Mouse (Mus musculus) heart, embryonic 14.5 days (tissue): ENCODE data around the gene Gm5134. TPM values are rescaled to one million over a fixed set of nuclear protein-coding genes. Genes with fewer than 3 reads are reported as not detected.
A peak's percentile ranks its signal among the peaks of the same experiment; 100 is the strongest.

Source experiments
- ATAC-seq: fragments of 200-750 bp; cut with Nextera tagmentation; 2 replicates; pipeline ENCODE4 v1.8.0; 2017; ENCODE audit warnings: low read depth, moderate TSS enrichment; ENCODE audit not compliant: insufficient number of reproducible peaks, insufficient read depth, low FRiP score
- H3K27ac ChIP-seq, 2 experiments: fragments of 200-500 bp in 1 of 2; fragments of 300-500 bp in 1 of 2; sonication (generic) in 1 of 2; replicated peaks in 1 of 2; 2 replicates each; pipeline ENCODE4 v1.5.1; 2012 to 2014; ENCODE audit warnings: low read depth in 2 of 2, low read length in 2 of 2, control low read depth in 1 of 2, mild to moderate bottlenecking in 1 of 2, mixed read lengths in 1 of 2; ENCODE audit not compliant: control insufficient read depth in 1 of 2, insufficient read depth in 1 of 2
- H3K27me3 ChIP-seq: fragments of 300-500 bp; sonication (generic); 2 replicates; pipeline ENCODE4 v1.6.1; 2014; ENCODE audit warnings: mild to moderate bottlenecking, low read length, control low read depth; ENCODE audit not compliant: control insufficient read depth, insufficient read depth
- H3K36me3 ChIP-seq: fragments of 300-500 bp; sonication (generic); 2 replicates; pipeline ENCODE4 v1.6.1; 2014; ENCODE audit warnings: mild to moderate bottlenecking, control low read depth, low read length, mixed read lengths; ENCODE audit not compliant: control insufficient read depth, insufficient read depth
- H3K4me1 ChIP-seq, 2 experiments: fragments of 200-500 bp in 1 of 2; fragments of 300-500 bp in 1 of 2; sonication (generic) in 1 of 2; 2 replicates each; pipeline ENCODE4 v1.6.1; 2012 to 2014; ENCODE audit warnings: low read length in 2 of 2, control low read depth in 1 of 2, mixed read lengths in 1 of 2; ENCODE audit not compliant: control insufficient read depth in 2 of 2, insufficient read depth in 2 of 2
- H3K4me2 ChIP-seq: fragments of 300-500 bp; sonication (generic); 2 replicates; pipeline ENCODE4 v1.6.1; 2014; ENCODE audit warnings: mild to moderate bottlenecking, low read length
- H3K4me3 ChIP-seq, 2 experiments: fragments of 200-500 bp in 1 of 2; fragments of 300-500 bp in 1 of 2; sonication (generic) in 1 of 2; 2 replicates each; pipeline ENCODE4 v1.5.1; 2012 to 2014; ENCODE audit warnings: low read length in 2 of 2, mild to moderate bottlenecking in 2 of 2, control low read depth in 1 of 2, low read depth in 1 of 2, moderate library complexity in 1 of 2; ENCODE audit not compliant: control insufficient read depth in 1 of 2, insufficient read depth in 1 of 2
- H3K9ac ChIP-seq: fragments of 300-500 bp; sonication (generic); 2 replicates; pipeline ENCODE4 v1.6.1; 2014; ENCODE audit warnings: mild to moderate bottlenecking, low read length
- H3K9me3 ChIP-seq: fragments of 300-500 bp; sonication (generic); 2 replicates; pipeline ENCODE4 v1.6.1; 2016; ENCODE audit warnings: low read length, control low read depth; ENCODE audit not compliant: control insufficient read depth
- WGBS: fragments of 180-500 bp; shearing (Covaris S2); extraction: QIAGEN DNeasy Blood & Tissue Kit; methylation state at CpG from one replicate; pipeline ENCODE4 v1.1.7; 2014; 5-methylcytosine and 5-hydroxymethylcytosine counted together
- polyA plus RNA-seq: library from polyadenylated mRNA; unstranded; fragments of >200 nt; fragmentation: Nextera tagmentation; extraction: Ambion mirVana; gene quantifications from 2 replicates; pipeline ENCODE4 v1.2.1, GENCODE M21; 2014

Gene Gm5134
- polyA plus RNA-seq, 1 experiment from 2014 or later = not detected

DNA sequence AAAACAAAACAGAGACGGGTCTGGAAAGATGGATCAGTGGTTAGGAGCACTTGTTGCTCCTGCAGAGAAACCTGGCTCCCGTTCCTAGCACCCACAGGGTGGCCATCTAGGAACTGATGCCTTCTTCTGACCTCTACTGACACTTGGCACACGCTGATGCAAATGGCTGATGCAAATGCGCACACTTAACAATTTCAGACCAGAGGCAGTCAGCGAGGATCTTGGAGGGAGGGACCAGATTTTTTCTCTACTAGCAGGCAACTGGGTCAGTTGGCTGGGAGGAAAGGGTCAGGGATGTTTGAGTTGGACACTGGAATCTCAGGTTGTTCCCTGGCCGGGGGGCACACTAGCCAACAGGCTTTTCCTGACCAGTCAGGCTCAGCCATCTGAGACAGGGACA lies 21.4 kb upstream of the Gm5134 start, which contains the start of gene Chchd10:
Gene Chchd10 (plus strand): TSS at position 240 of the 400 bp plus-strand sequence.
- peaks cover 11% of the 10 kb centered on the region for H3K27me3 ChIP-seq
- peaks cover 31 to 34% of the 10 kb centered on the region in 2 experiments for H3K4me1 ChIP-seq
- peak within 1 kb of the TSS; percentile 77 for H3K9ac ChIP-seq
- peak within 1 kb of the TSS; percentile 43 to 51; a peak in 3 of 4 replicates for H3K27ac ChIP-seq
- H3K4me3 ChIP-seq = peak within 1 kb of the TSS; percentile 56 to 81
- ATAC-seq = no peak
- H3K36me3 ChIP-seq = no peaks in the 10 kb centered on the region; the same call in 1 of the 2 replicates
- no peaks in the 10 kb centered on the region for H3K9me3 ChIP-seq
- WGBS = 48% methylated on average over 6 of the region's 6 CpGs
- H3K4me2 ChIP-seq = peak within 1 kb of the TSS; percentile 81

DNA sequence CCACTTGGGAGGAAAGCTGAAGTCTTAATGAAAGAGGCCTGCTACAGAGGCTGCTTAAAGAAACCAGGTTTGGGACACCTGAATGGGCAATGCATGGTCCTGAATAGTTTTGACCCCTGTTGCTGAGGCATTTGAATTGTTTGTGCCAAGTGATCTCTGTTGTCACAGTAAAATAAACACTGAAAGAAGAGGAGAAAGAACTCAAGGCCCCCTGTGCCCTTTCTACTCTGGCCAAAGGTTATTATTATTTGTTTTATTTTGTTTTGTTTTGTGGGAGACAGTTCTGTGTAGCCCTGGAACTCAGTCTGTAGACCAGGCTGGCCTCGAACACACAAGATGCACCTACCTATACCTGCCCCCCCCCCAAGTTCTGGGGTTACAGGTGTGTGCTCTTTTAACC lies 19.3 kb upstream of the Gm5134 start:
- Histone ChIP-seq H3K9me3 (no peaks in the 10 kb centered on the region), H3K27ac (peak overlapping the region in 1 of 2 experiments; percentile 89; a peak in 1 of 4 replicates), H3K27me3 (peaks cover 8% of the 10 kb centered on the region), H3K4me3 (peak overlapping the region in 1 of 2 experiments; percentile 72; a peak in 1 of 4 replicates), H3K36me3 (peaks cover 12% of the 10 kb centered on the region; the same call in 1 of the 2 replicates), H3K4me2 (peak overlapping the region; percentile 62), H3K9ac (no peak overlapping the region), H3K4me1 (peaks cover 28 to 34% of the 10 kb centered on the region in 2 experiments)
- WGBS = 76% methylated on average over 1 of the region's 1 CpGs
- ATAC-seq = no peak

DNA sequence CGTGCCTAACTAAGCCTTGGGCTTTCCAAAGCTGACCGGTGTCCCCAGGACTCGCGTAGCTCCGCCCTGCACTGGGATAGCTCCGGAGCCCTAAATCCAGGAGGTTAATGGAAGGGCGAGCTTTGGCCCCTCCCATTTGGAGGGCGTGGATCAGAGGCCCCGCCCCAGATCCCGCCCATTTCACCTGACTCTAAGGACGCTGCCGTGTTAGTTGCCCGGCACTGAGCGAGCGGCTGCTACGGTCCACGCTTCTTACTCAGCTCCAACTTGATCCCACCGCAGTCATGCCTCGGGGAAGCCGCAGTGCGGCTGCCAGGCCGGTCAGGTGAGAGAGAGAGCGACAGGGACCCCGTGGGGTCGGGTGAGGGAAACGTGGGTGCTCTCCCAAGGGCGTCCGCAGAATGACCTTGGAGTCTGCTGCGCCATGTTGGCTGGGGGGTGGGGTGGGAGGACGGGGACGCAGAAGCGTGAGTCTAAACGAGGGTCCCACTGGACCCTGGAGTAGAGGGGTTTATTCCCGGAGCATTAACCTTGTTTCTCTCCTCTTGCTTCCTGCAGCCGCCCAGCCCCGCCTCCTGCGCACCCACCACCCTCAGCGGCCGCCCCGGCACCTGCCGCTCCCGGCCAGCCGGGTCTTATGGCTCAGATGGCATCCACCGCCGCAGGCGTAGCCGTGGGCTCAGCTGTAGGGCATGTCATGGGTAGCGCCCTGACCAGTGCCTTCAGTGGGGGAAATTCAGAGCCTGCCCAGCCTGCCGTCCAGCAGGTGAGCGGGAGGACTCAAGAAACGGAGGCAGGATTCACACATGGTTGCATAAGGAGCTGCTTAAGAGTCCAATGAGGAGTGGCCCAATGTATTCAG lies 18.4 kb upstream of the Gm5134 start, which contains the start of gene Mmp11:
Gene Mmp11 (minus strand): TSS at position 817 of the 862 bp plus-strand sequence.
- peak within 1 kb of the TSS; percentile 88 to 89 for H3K27ac ChIP-seq
- no peaks in the 10 kb centered on the region for H3K9me3 ChIP-seq
- WGBS = 2% methylated on average over 51 of the region's 51 CpGs
- H3K36me3 ChIP-seq = peaks cover 12% of the 10 kb centered on the region; the same call in 1 of the 2 replicates
- ATAC-seq = peak; percentile 78
- H3K27me3 ChIP-seq = peaks cover 8% of the 10 kb centered on the region; the same call in 1 of the 2 replicates
- peaks cover 20 to 27% of the 10 kb centered on the region in 2 experiments for H3K4me1 ChIP-seq
- H3K4me2 ChIP-seq = peak within 1 kb of the TSS; percentile 62
- H3K4me3 ChIP-seq = peak within 1 kb of the TSS; percentile 72 to 77
- H3K9ac ChIP-seq = peak within 1 kb of the TSS; percentile 92

DNA sequence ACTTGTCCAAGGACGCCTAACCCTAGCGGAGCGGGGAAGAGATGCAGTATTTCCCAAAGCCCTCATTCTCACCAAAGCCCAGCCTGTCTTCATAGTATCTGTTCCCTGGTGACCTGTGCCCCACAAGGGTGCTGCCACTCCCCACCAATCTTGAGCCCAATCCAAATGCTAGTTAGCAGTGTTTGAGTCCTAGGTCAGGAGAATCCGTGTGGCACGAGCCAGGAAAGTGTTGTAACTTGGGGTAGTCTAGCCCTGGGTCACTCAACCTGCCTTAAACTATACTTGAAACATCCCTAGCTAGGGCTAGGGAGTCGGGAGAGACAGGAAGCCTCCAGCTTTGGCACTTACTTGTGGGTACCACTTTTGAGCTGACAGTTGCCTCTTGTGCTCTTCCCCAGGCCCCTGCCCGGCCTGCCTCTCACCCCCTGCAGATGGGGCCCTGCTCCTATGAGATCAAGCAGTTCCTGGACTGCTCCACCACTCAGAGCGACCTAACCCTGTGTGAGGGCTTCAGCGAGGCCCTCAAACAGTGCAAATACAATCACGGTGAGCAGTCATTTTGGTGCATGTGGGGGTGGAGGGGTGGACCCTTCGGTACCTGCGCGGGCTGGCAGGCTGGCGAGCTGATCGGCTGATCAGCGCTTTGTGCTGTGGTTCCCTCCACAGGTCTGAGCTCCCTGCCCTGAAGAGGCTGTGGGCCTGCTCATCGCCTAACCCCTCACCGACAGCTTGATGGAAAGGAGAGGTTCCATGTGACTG lies 17.2 kb upstream of the Gm5134 start:
- H3K4me3 ChIP-seq = peak overlapping the region; percentile 40 to 72
- ATAC-seq = no peak
- peaks cover 11 to 18% of the 10 kb centered on the region in 2 experiments for H3K4me1 ChIP-seq
- peaks cover 12% of the 10 kb centered on the region; the same call in 1 of the 2 replicates for H3K36me3 ChIP-seq
- H3K27me3 ChIP-seq = no peaks in the 10 kb centered on the region
- H3K9ac ChIP-seq = peak overlapping the region; percentile 92
- WGBS = 30% methylated on average over 18 of the region's 18 CpGs
- H3K4me2 ChIP-seq = peak overlapping the region; percentile 62
- no peak overlapping the region for H3K27ac ChIP-seq
- no peaks in the 10 kb centered on the region for H3K9me3 ChIP-seq

DNA sequence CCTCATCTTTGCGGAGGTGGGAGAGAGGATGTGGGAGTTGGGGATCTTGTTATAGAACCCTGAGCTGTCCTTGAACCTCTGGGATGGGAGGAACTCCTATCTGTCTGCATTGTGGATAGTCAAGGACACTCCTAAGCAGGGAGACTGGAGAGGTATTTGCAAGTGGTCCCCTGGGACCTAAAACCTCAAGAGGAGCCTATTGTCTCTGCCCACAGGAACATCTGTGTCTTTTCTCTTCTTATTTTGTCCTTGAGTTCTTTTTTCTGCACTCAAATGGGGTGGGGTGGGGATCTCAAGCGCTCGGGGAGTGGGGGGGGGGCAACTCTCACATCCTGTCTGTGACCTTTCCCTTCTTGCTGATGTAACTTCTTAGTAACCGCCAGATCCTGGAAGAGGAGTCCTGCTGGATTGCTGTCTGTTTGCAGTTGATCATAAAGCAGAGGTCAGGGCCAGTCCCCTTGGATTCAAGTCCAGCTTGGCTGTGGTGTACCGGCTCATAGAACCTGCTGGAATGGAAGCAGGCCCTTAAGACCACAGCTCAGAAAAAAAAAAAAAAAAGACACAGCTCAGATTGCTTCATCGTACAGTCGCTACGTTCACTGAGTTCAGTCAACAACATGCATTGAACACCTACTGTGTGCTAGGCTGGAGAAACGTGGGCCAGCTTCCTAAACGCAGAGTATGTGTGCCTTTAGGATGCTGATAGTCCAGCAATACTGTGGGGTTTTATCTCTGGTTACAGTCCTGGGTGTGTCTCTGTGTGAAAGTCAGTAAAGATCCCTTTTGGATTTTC lies 16.3 kb upstream of the Gm5134 start:
- ATAC-seq = no peak
- 52% methylated on average over 10 of the region's 10 CpGs for WGBS
- Histone ChIP-seq H3K9me3 (no peaks in the 10 kb centered on the region), H3K4me1 (peaks cover 4 to 12% of the 10 kb centered on the region in 2 experiments; a peak in 3 of 4 replicates), H3K4me3 (peak overlapping the region in 1 of 2 experiments; percentile 72; a peak in 2 of 4 replicates), H3K27me3 (no peaks in the 10 kb centered on the region), H3K27ac (no peak overlapping the region), H3K4me2 (peak overlapping the region; percentile 62), H3K36me3 (peaks cover 12% of the 10 kb centered on the region; the same call in 1 of the 2 replicates), H3K9ac (peak overlapping the region; percentile 92)

DNA sequence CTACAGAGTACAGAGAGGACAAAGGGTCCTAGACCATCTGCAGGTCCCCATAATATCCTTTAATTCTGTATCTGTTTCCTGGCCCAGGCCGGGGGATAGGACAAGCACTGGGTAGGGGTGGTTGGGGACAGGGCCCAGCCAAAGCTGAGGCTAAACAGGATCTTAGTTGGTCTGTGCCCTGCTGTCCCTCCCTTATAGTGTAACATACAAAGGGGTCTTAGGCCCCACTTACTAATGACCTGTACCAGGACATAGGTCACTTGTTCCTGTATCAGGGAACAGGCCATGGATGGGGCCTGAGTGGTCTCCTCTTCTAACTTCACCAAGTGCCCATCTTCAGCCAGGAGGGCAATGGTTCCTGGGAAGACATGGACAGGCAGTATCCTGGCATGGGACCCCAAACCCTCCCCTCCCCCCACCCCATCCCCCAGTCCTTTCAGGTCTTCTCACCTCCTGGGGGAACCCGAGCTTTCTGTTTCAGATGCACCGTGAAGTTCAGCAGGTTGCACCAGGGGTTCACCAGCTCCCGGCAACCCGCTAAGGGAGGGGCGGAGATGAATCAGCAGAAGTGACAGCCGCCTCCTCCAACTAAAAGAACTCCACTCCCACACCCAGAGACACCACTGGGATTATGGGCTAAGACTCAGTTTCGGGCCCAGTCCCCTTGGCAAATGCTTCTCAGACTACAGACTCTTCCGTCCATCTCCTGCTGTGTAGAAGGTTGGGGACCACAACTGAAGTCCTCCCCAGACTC lies 14.7 kb upstream of the Gm5134 start:
- H3K4me2 ChIP-seq = no peak overlapping the region

More for the DNA sequence above, 14.7 kb upstream of the Gm5134 start:
- H3K27me3 ChIP-seq = no peaks in the 10 kb centered on the region
- H3K4me3 ChIP-seq = no peak overlapping the region
- no peak for ATAC-seq
- no peak overlapping the region for H3K9ac ChIP-seq
- peaks cover 12% of the 10 kb centered on the region; the same call in 1 of the 2 replicates for H3K36me3 ChIP-seq
- no peaks in the 10 kb centered on the region for H3K9me3 ChIP-seq
- H3K4me1 ChIP-seq = peaks cover 9% of the 10 kb centered on the region in 2 experiments; a peak in 3 of 4 replicates
- no peak overlapping the region for H3K27ac ChIP-seq
- WGBS = 53% methylated on average over 9 of the region's 9 CpGs
